Mouse (Mus musculus) MEL (cell line): ENCODE measurements around the gene Uap1. TPM values are rescaled to one million over a fixed set of nuclear protein-coding genes. Genes with fewer than 3 reads are reported as not detected.
A peak's percentile ranks its signal among the peaks of the same experiment; 100 is the strongest.

Experiments used
- DNase-seq: peaks from one replicate; pipeline ENCODE4 v3.0.0; 2011; ENCODE audit warnings: low read depth, low spot score
- H3K27ac ChIP-seq: 2 replicates; pipeline ENCODE4 v1.5.1; 2012; ENCODE audit warnings: low read depth, mild to moderate bottlenecking, control low read depth, low read length, moderate library complexity; ENCODE audit not compliant: control insufficient read depth
- H3K27me3 ChIP-seq, 2 experiments: fragments of 150-350 bp in 1 of 2; sonication (generic) in 1 of 2; 2 replicates each; pipeline ENCODE4 v1.6.1; 2012; ENCODE audit warnings: low read length in 2 of 2, mild to moderate bottlenecking in 2 of 2, improper control_type of control experiment in 1 of 2, moderate library complexity in 1 of 2; ENCODE audit not compliant: insufficient read depth in 2 of 2, control insufficient read depth in 1 of 2
- H3K36me3 ChIP-seq, 2 experiments: 2 replicates each; pipeline ENCODE4 v1.6.1; 2012 to 2014; ENCODE audit warnings: low read length in 2 of 2, improper control_type of control experiment in 1 of 2, inconsistent platforms in 1 of 2, mild to moderate bottlenecking in 1 of 2; ENCODE audit not compliant: insufficient read depth in 2 of 2, control insufficient read depth in 1 of 2
- H3K4me1 ChIP-seq, 2 experiments: fragments of 150-350 bp in 1 of 2; sonication (generic) in 1 of 2; 2 replicates each; pipeline ENCODE4 v1.6.1; 2012; ENCODE audit warnings: low read length in 2 of 2, improper control_type of control experiment in 1 of 2, mild to moderate bottlenecking in 1 of 2; ENCODE audit not compliant: insufficient read depth in 2 of 2, control insufficient read depth in 1 of 2
- H3K4me3 ChIP-seq, 2 experiments: fragments of 150-350 bp in 1 of 2; sonication (generic) in 1 of 2; 2 replicates each; pipeline ENCODE4 v1.5.1; 2012; ENCODE audit warnings: low read depth in 2 of 2, low read length in 2 of 2, mild to moderate bottlenecking in 2 of 2, moderate library complexity in 2 of 2, control low read depth in 1 of 2, improper control_type of control experiment in 1 of 2; ENCODE audit not compliant: control insufficient read depth in 1 of 2, insufficient read depth in 1 of 2
- H3K79me2 ChIP-seq: 2 replicates; pipeline ENCODE4 v1.6.1; 2012; ENCODE audit warnings: mild to moderate bottlenecking, low read length, moderate library complexity; ENCODE audit not compliant: control insufficient read depth, poor library complexity, insufficient read depth
- H3K9ac ChIP-seq: 2 replicates; pipeline ENCODE4 v1.6.1; 2012; ENCODE audit warnings: low read depth, mild to moderate bottlenecking, control low read depth, low read length, moderate library complexity; ENCODE audit not compliant: control insufficient read depth, poor library complexity, severe bottlenecking
- H3K9me3 ChIP-seq: fragments of 150-350 bp; sonication (generic); replicated peaks from 2 replicates; pipeline ENCODE4 v1.6.1; 2012; ENCODE audit warnings: mild to moderate bottlenecking, low read length, improper control_type of control experiment, moderate library complexity; ENCODE audit not compliant: insufficient read depth
- BHLHE40 ChIP-seq: IDR thresholded peaks from 2 replicates; pipeline ENCODE4 v1.6.1; 2012; ENCODE audit warnings: low read depth, mild to moderate bottlenecking, inconsistent platforms, low read length, improper control_type of control experiment, borderline replicate concordance
- CHD2 ChIP-seq: IDR thresholded peaks from 2 replicates; pipeline ENCODE4 v1.6.1; 2011; ENCODE audit warnings: low read length, improper control_type of control experiment
- E2F4 ChIP-seq: IDR thresholded peaks from 2 replicates; pipeline ENCODE4 v1.6.1; 2011; ENCODE audit warnings: low read depth, low read length, improper control_type of control experiment, borderline replicate concordance
- ELF1 ChIP-seq: IDR thresholded peaks from 2 replicates; pipeline ENCODE4 v1.6.1; 2014; ENCODE audit warnings: low read depth, mild to moderate bottlenecking, inconsistent platforms, low read length, improper control_type of control experiment, moderate library complexity
- EP300 ChIP-seq, 2 experiments: IDR thresholded peaks; 2 replicates each; pipeline ENCODE4 v1.6.1; 2011; ENCODE audit warnings: improper control_type of control experiment in 2 of 2, low read length in 2 of 2, low read depth in 1 of 2, mild to moderate bottlenecking in 1 of 2
- GATA1 ChIP-seq: IDR thresholded peaks from 2 replicates; pipeline ENCODE4 v1.6.1; 2011; ENCODE audit warnings: low read depth, low read length, improper control_type of control experiment
- HCFC1 ChIP-seq: IDR thresholded peaks from 2 replicates; pipeline ENCODE4 v1.6.1; 2012; ENCODE audit warnings: low read depth, mild to moderate bottlenecking, inconsistent platforms, low read length, improper control_type of control experiment, moderate library complexity
- JUND ChIP-seq: IDR thresholded peaks from 2 replicates; pipeline ENCODE4 v1.6.1; 2011; ENCODE audit warnings: low read depth, mild to moderate bottlenecking, improper control_type of control experiment, low read length
- KAT2A ChIP-seq: conservative IDR thresholded peaks from 2 replicates; pipeline ENCODE4 v1.6.1; 2012; ENCODE audit warnings: low read depth, low read length, improper control_type of control experiment, inconsistent platforms
- MAX ChIP-seq: IDR thresholded peaks from 2 replicates; pipeline ENCODE4 v1.6.1; 2011; ENCODE audit warnings: low read length, improper control_type of control experiment
- MEF2A ChIP-seq: IDR thresholded peaks from 2 replicates; pipeline ENCODE4 v1.6.1; 2014; ENCODE audit warnings: low read depth, mild to moderate bottlenecking, inconsistent platforms, low read length, improper control_type of control experiment; ENCODE audit not compliant: poor library complexity, insufficient replicate concordance, severe bottlenecking; ENCODE audit errors: extremely low read depth
- MXI1 ChIP-seq: IDR thresholded peaks from 2 replicates; pipeline ENCODE4 v1.6.1; 2011; ENCODE audit warnings: mild to moderate bottlenecking, low read depth, low read length, improper control_type of control experiment
- NRF1 ChIP-seq: IDR thresholded peaks from 2 replicates; pipeline ENCODE4 v1.6.1; 2014; ENCODE audit warnings: low read depth, mild to moderate bottlenecking, inconsistent platforms, low read length, improper control_type of control experiment, moderate library complexity; ENCODE audit not compliant: poor library complexity, insufficient read depth, severe bottlenecking
- RCOR1 ChIP-seq: IDR thresholded peaks from 2 replicates; pipeline ENCODE4 v1.6.1; 2012; ENCODE audit warnings: low read depth, mild to moderate bottlenecking, inconsistent platforms, low read length, improper control_type of control experiment
- SIN3A ChIP-seq: IDR thresholded peaks from 2 replicates; pipeline ENCODE4 v1.6.1; 2012; ENCODE audit warnings: low read length, improper control_type of control experiment, inconsistent platforms
- TCF12 ChIP-seq: IDR thresholded peaks from 2 replicates; pipeline ENCODE4 v1.6.1; 2014; ENCODE audit warnings: low read depth, mild to moderate bottlenecking, inconsistent platforms, low read length, improper control_type of control experiment, moderate library complexity
- USF1 ChIP-seq: IDR thresholded peaks from 2 replicates; pipeline ENCODE4 v1.6.1; 2014; ENCODE audit warnings: low read depth, mild to moderate bottlenecking, inconsistent platforms, low read length, improper control_type of control experiment, moderate library complexity
- ZC3H11A ChIP-seq: IDR thresholded peaks from 2 replicates; pipeline ENCODE4 v1.6.1; 2012; ENCODE audit warnings: low read depth, mild to moderate bottlenecking, inconsistent platforms, low read length, improper control_type of control experiment
- ZMIZ1 ChIP-seq: IDR thresholded peaks from 2 replicates; pipeline ENCODE4 v1.6.1; 2012; ENCODE audit warnings: low read depth, mild to moderate bottlenecking, inconsistent platforms, low read length, improper control_type of control experiment, moderate library complexity
- polyA plus RNA-seq, 2 experiments: library from polyadenylated mRNA; stranded (reverse) in 1 of 2; unstranded in 1 of 2; fragments of >175 nt in 1 of 2; fragments of >200 nt in 1 of 2; gene quantifications; 2 replicates each; pipeline versions ENCODE4 v1.2.1 to v1.2.4; 2012; ENCODE audit warnings: low replicate concordance in 2 of 2, low read depth in 1 of 2; ENCODE audit not compliant: insufficient read length in 2 of 2, insufficient read depth in 1 of 2, missing spikeins in 1 of 2
- total RNA-seq: library from RNA; depleted of rRNA; stranded (reverse); fragments of 300-350 nt; gene quantifications from 2 replicates; pipeline ENCODE4 v1.2.3, GENCODE M21; 2012

The Uap1 gene
- total and polyA plus RNA-seq, 3 experiments, result 74.5 to 80.8 TPM; not detected in 1

- peak overlapping the region; percentile 23; the same call in 1 of the 2 replicates for H3K9ac ChIP-seq
- no peaks in the 10 kb centered on the region for H3K9me3 ChIP-seq
- H3K4me3 ChIP-seq, result peak overlapping the region; percentile 37 to 99
- TF ChIP-seq GATA1 (peak; percentile 50; the same call in 1 of the 2 replicates), RCOR1 (peak; percentile 35; the same call in 1 of the 2 replicates), BHLHE40 (no peak), MXI1 (0 out of 2 replicates have a peak, but pooled peaks have one; percentile 13), EP300 (IDR thresholded peaks at IDR 0.05; ENCODE audit: low read depth in 1 of 2, low read length in 2 of 2) (peak; percentile 58; a peak in 3 of 4 replicates), ELF1 (no peak), SIN3A (peak; percentile 59; the same call in 1 of the 2 replicates)
- no peak overlapping the region; the same call in 1 of the 2 replicates for H3K27ac ChIP-seq
- no peaks in the 10 kb centered on the region for H3K27me3 ChIP-seq
- H3K79me2 ChIP-seq, result peaks cover 22% of the 10 kb centered on the region
- peaks cover 12 to 16% of the 10 kb centered on the region in 2 experiments for H3K36me3 ChIP-seq
- peaks cover 4 to 7% of the 10 kb centered on the region in 2 experiments for H3K4me1 ChIP-seq
- peak; percentile 44 for DNase-seq
Measured at GRCm38 (mm10) chr1:170213181-170213879, 38.6 kb upstream of the Uap1 start.

- Histone ChIP-seq H3K79me2 (peaks cover 3% of the 10 kb centered on the region; the same call in 1 of the 2 replicates), H3K4me3 (no peak overlapping the region), H3K9ac (no peak overlapping the region), H3K27me3 (no peaks in the 10 kb centered on the region), H3K4me1 (no peaks in the 10 kb centered on the region), H3K36me3 (peaks cover 0 to 41% of the 10 kb centered on the region in 2 experiments; a peak in 2 of 4 replicates), H3K27ac (no peak overlapping the region), H3K9me3 (no peaks in the 10 kb centered on the region)
- no peak for TF ChIP-seq JUND
- no peak for TF ChIP-seq HCFC1
- TF ChIP-seq MXI1, result no peak
- no peak for TF ChIP-seq MAX
- no peak for TF ChIP-seq GATA1
- no peak for TF ChIP-seq ZC3H11A
- no peak for TF ChIP-seq E2F4
- TF ChIP-seq TCF12, result no peak
- TF ChIP-seq NRF1, result no peak
- TF ChIP-seq MEF2A, result no peak
- no peak for TF ChIP-seq CHD2
- TF ChIP-seq USF1, result no peak
- no peak for TF ChIP-seq EP300 (IDR thresholded peaks at IDR 0.05; ENCODE audit: low read depth in 1 of 2, low read length in 2 of 2)
- no peak for TF ChIP-seq BHLHE40
- no peak for TF ChIP-seq KAT2A
- no peak for TF ChIP-seq ZMIZ1
- DNase-seq, result no peak
Measured at GRCm38 (mm10) chr1:170206395-170206794, 31.6 kb upstream of the Uap1 start.
